Mouse (Mus musculus) intestine, embryonic 14.5 days (tissue): Measurements from ENCODE around the gene Elovl6. TPM values are rescaled to one million over a fixed set of nuclear protein-coding genes. Genes with fewer than 3 reads are reported as not detected.

Experiments used
- ATAC-seq: fragments of 200-750 bp; cut with Nextera tagmentation; replicated peaks from 2 replicates; pipeline ENCODE4 v1.8.0; 2017; ENCODE audit warnings: low read depth, moderate number of reproducible peaks, moderate TSS enrichment, moderate library complexity; ENCODE audit not compliant: low FRiP score, low TSS enrichment
- DNase-seq: peaks from one replicate; pipeline ENCODE4 v3.0.0-alpha.2; 2018; ENCODE audit warnings: low spot score
- H3K27ac ChIP-seq: fragments of 300-500 bp; sonication (generic); 2 replicates; pipeline ENCODE4 v1.5.1; 2014; ENCODE audit warnings: low read depth, mild to moderate bottlenecking, control low read depth
- H3K27me3 ChIP-seq: fragments of 300-500 bp; sonication (generic); replicated peaks from 2 replicates; pipeline ENCODE4 v1.6.1; 2014; ENCODE audit warnings: low read length, control low read depth; ENCODE audit not compliant: control insufficient read depth, insufficient read depth
- H3K36me3 ChIP-seq: fragments of 300-500 bp; sonication (generic); 2 replicates; pipeline ENCODE4 v1.6.1; 2014; ENCODE audit warnings: low read length, control low read depth; ENCODE audit not compliant: control insufficient read depth, insufficient read depth
- H3K4me1 ChIP-seq: fragments of 300-500 bp; sonication (generic); replicated peaks from 2 replicates; pipeline ENCODE4 v1.6.1; 2014; ENCODE audit warnings: low read length, control low read depth, mixed read lengths; ENCODE audit not compliant: control insufficient read depth, insufficient read depth
- H3K4me2 ChIP-seq: fragments of 300-500 bp; sonication (generic); 2 replicates; pipeline ENCODE4 v1.6.1; 2014; ENCODE audit warnings: low read length
- H3K4me3 ChIP-seq: fragments of 300-500 bp; sonication (generic); 2 replicates; pipeline ENCODE4 v1.5.1; 2014; ENCODE audit warnings: low read depth, low read length, control low read depth, mixed read lengths
- H3K9ac ChIP-seq: fragments of 300-500 bp; sonication (generic); 2 replicates; pipeline ENCODE4 v1.6.1; 2014; ENCODE audit warnings: mild to moderate bottlenecking, low read length
- H3K9me3 ChIP-seq: fragments of 300-500 bp; sonication (generic); 2 replicates; pipeline ENCODE4 v1.6.1; 2016; ENCODE audit warnings: low read length, control low read depth; ENCODE audit not compliant: control insufficient read depth
- WGBS: fragments of 180-500 bp; shearing (Covaris S2); extraction: QIAGEN DNeasy Blood & Tissue Kit; methylation state at CpG from one replicate; pipeline ENCODE4 v1.1.7; 2014; 5-methylcytosine and 5-hydroxymethylcytosine counted together
- polyA plus RNA-seq: library from polyadenylated mRNA; unstranded; fragments of >200 nt; fragmentation: Nextera tagmentation; extraction: Ambion mirVana; gene quantifications from 2 replicates; pipeline ENCODE4 v1.2.1, GENCODE M21; 2014

Elovl6 gene
- polyA plus RNA-seq, 1 experiment from 2014 or later: 53.4 TPM

DNA sequence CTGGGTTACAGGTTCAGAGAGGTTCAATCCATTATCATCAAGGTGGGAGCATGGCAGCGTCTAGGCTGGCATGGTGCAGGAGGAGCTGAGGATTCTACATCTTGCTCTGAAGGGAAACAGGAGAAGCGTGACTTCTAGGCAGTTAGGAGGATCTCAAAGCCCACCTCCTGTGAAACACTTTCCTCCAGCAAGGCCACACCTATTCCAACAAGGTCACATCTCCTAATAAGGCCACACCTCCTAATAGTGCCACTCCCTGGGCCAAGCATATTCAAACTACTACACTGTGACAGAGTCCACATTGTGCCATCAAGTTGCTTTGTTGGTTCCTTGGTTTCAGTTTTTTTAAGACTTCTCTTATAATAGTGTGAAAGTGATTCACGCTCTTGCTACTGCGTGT lies 42.9 kb downstream of the Elovl6 start:
- Histone ChIP-seq H3K36me3 (peaks cover 15% of the 10 kb centered on the region; the same call in 1 of the 2 replicates), H3K4me3 (no peak overlapping the region), H3K4me1 (no peaks in the 10 kb centered on the region), H3K27me3 (no peaks in the 10 kb centered on the region), H3K9me3 (no peaks in the 10 kb centered on the region), H3K27ac (no peak overlapping the region), H3K4me2 (no peak overlapping the region), H3K9ac (no peak overlapping the region)
- ATAC-seq: no peak
- no peak for DNase-seq
- WGBS: 98% methylated on average over 4 of the region's 4 CpGs

DNA sequence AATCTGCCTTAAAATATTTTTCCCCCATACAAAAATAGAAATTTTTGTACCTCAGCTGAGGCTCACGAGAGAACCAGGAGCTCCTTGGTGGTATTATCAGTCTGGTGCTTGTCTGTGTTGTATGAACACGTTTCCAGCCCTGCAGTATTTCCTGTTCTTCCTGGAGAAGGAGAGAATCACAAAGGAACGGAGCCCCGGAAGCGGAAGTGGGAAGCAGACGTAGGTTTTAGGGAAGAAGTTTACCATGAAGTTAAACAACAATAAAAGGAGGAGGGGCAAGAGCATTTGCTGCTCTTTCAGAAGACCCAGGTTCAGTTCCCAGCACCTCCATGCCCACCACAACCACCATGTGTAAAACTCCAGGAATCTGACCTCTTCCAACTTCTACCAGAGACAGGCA lies 44.4 kb downstream of the Elovl6 start:
- H3K27ac ChIP-seq: no peak overlapping the region
- ATAC-seq (no peak), DNase-seq (no peak)
- H3K4me3 ChIP-seq: no peak overlapping the region
- no peak overlapping the region for H3K9ac ChIP-seq
- no peaks in the 10 kb centered on the region for H3K9me3 ChIP-seq
- 91% methylated on average over 6 of the region's 6 CpGs for WGBS
- no peaks in the 10 kb centered on the region for H3K27me3 ChIP-seq
- H3K4me1 ChIP-seq: no peaks in the 10 kb centered on the region
- H3K4me2 ChIP-seq: no peak overlapping the region
- 0 out of 2 replicates have a peak, but pooled peaks cover 4% of the 10 kb centered on the region for H3K36me3 ChIP-seq

DNA sequence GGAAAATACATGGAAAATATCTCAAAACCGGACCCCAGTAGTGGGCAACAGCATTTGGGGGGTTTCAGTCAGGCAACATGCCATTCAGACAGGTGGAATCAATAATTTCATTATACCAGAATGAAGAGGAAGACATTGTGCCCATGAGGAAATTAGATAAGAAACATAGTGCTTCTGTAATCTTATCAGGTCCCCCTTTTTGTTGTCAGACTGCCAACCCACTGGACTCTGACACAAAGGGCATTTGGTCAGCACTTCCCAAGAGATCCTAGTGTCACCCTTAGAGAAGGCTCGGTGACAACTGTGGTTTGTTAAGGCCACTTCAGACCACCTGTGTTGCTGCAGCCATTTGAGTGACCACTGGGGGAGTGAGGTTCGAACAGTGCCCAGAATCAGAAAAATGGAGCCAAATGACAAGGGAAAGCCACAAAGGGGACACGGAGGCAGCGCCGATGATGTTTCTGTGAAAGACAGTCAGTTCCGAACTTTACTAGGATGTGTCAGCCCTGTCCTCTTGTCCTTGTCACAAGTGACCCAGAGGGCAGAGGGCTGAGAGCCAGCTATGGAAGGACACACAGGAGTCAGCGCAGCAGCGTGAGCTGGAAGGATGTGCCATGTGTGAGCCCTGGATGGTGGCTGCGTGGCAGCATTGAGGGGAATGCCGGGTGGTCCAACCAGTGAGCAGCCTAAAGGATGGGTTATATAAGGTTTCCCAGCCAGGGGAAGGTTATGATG lies 46.8 kb downstream of the Elovl6 start:
- H3K36me3 ChIP-seq: 0 out of 2 replicates have a peak, but pooled peaks cover 4% of the 10 kb centered on the region
- H3K9ac ChIP-seq: no peak overlapping the region
- ATAC-seq: no peak
- no peaks in the 10 kb centered on the region for H3K27me3 ChIP-seq
- H3K27ac ChIP-seq: no peak overlapping the region
- H3K4me3 ChIP-seq: no peak overlapping the region
- H3K4me1 ChIP-seq: no peaks in the 10 kb centered on the region
- H3K9me3 ChIP-seq: no peaks in the 10 kb centered on the region
- 93% methylated on average over 11 of the region's 11 CpGs for WGBS
- DNase-seq: no peak
- no peak overlapping the region for H3K4me2 ChIP-seq

DNA sequence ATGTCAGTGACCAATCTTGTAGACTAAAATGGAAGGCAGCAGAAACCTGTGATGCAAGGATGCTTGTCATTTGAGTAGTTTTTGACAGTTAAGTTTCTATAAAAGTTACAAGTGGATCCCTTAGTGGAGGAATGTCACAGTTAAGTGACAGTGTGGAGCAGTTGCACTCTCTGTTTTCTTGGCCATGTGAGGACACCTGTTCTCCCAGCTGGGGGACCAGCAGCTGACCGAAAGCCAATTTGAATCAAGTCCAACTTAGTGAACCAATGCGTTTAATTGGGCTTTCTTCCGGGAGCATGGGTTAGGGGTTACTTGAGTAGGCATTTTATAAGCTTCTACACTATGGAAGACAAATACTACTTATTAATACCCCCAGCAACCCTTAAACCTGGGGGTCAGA lies 48.9 kb downstream of the Elovl6 start:
- no peak overlapping the region for H3K27ac ChIP-seq
- no peaks in the 10 kb centered on the region for H3K4me1 ChIP-seq
- 0 out of 2 replicates have a peak, but pooled peaks cover 4% of the 10 kb centered on the region for H3K36me3 ChIP-seq
- H3K9me3 ChIP-seq: no peaks in the 10 kb centered on the region
- no peak overlapping the region for H3K4me2 ChIP-seq
- H3K9ac ChIP-seq: no peak overlapping the region
- WGBS: 87% methylated on average over 3 of the region's 3 CpGs
- H3K27me3 ChIP-seq: no peaks in the 10 kb centered on the region
- DNase-seq (no peak), ATAC-seq (no peak)
- no peak overlapping the region for H3K4me3 ChIP-seq

DNA sequence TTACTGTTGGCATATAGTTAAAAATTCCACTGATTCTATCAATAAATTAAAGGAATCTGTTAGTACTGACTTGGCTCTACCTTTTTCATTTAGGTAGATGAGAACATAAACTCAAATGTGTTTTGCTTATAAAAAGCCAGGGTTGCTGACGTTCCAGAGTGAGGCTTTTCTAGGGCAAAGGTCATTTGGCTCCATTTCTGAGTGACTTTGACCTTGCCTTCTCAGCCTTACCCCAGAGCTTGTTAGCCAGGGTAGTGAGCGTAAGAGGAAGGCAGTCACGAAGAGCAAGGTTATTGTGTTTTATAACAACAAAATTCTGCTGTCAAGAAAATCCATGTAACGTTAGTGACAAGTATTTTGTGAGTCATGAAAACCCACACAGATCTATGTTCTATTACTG lies 50.3 kb downstream of the Elovl6 start:
- Histone ChIP-seq H3K36me3 (peaks cover 4% of the 10 kb centered on the region; the same call in 1 of the 2 replicates), H3K4me1 (no peaks in the 10 kb centered on the region), H3K9me3 (no peaks in the 10 kb centered on the region), H3K27me3 (no peaks in the 10 kb centered on the region), H3K4me3 (no peak overlapping the region), H3K4me2 (no peak overlapping the region), H3K27ac (no peak overlapping the region), H3K9ac (no peak overlapping the region)
- WGBS: 59% methylated on average over 4 of the region's 4 CpGs
- ATAC-seq: no peak
- DNase-seq: no peak

DNA sequence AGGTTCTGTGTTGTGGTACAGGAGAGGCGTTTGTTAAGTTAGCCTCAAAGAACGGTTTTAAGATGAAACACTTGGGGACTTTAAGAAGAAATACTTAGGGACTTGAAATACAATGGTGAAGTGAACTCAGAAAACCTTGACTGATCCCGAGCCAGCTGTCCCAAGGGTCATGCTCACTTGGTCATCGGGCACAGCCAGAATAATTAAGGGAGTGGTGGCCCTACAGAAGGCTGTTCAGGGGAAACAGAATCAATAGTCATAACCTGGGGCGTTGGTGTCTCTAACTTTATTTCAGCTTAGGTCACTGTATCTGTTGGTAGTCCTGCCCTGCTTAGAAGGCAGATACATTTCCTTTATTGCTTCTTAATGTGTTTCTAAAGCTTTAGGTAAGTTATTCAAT lies 51.1 kb downstream of the Elovl6 start:
- ATAC-seq (no peak), DNase-seq (no peak)
- Histone ChIP-seq H3K36me3 (peaks cover 4% of the 10 kb centered on the region; the same call in 1 of the 2 replicates), H3K4me1 (no peaks in the 10 kb centered on the region), H3K9ac (no peak overlapping the region), H3K4me2 (no peak overlapping the region), H3K4me3 (no peak overlapping the region), H3K27me3 (no peaks in the 10 kb centered on the region), H3K9me3 (no peaks in the 10 kb centered on the region), H3K27ac (no peak overlapping the region)
- 83% methylated on average over 5 of the region's 5 CpGs for WGBS

DNA sequence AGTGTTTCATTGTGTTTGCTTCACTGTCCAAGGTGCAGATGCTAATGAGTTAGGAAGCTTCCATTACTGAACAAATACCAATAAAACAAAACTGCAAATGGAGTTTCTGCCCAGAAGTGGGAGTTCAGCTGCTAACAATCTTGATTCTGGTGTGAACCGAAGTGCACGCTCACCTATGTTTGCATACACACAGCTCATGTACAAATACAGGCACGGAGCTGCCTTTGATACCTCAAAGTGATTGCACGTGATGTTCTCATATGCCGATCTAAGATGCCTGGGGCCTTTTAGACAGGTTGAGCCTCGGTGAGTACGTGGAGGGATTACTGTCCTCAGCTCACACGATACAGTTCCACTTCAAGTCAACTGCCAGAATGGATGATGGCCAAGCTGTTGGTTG lies 55.8 kb downstream of the Elovl6 start:
- ATAC-seq (no peak), DNase-seq (no peak)
- no peaks in the 10 kb centered on the region for H3K9me3 ChIP-seq
- H3K27me3 ChIP-seq: no peaks in the 10 kb centered on the region
- 92% methylated on average over 8 of the region's 8 CpGs for WGBS
- H3K9ac ChIP-seq: no peak overlapping the region
- no peaks in the 10 kb centered on the region; the same call in 1 of the 2 replicates for H3K36me3 ChIP-seq
- H3K4me3 ChIP-seq: no peak overlapping the region
- H3K4me2 ChIP-seq: no peak overlapping the region
- H3K27ac ChIP-seq: no peak overlapping the region
- no peaks in the 10 kb centered on the region for H3K4me1 ChIP-seq

DNA sequence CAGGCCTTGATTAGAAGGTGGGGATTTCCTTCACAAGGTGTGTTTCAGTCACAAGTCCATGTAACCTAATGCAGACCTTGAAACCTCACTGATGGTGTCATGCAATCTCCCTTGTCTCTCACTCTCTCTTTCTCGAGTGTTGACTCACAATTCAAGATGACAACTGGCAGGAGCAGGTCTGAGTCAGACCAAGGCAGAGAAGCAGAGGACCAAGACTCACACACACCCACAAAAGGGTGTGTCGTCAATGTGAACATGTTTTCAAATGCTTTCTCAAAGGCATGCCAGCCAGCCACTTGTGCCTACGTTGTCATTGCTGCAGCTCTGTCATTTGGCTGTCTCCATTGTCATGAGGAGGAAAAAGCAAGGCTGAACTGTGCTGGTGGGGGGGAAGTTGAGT lies 56.6 kb downstream of the Elovl6 start:
- no peaks in the 10 kb centered on the region for H3K4me1 ChIP-seq
- H3K4me3 ChIP-seq: no peak overlapping the region
- no peaks in the 10 kb centered on the region for H3K27me3 ChIP-seq
- H3K36me3 ChIP-seq: no peaks in the 10 kb centered on the region; the same call in 1 of the 2 replicates
- no peak overlapping the region for H3K9ac ChIP-seq
- H3K27ac ChIP-seq: no peak overlapping the region
- H3K9me3 ChIP-seq: no peaks in the 10 kb centered on the region
- DNase-seq (no peak), ATAC-seq (no peak)
- WGBS: 77% methylated on average over 3 of the region's 3 CpGs
- H3K4me2 ChIP-seq: no peak overlapping the region

DNA sequence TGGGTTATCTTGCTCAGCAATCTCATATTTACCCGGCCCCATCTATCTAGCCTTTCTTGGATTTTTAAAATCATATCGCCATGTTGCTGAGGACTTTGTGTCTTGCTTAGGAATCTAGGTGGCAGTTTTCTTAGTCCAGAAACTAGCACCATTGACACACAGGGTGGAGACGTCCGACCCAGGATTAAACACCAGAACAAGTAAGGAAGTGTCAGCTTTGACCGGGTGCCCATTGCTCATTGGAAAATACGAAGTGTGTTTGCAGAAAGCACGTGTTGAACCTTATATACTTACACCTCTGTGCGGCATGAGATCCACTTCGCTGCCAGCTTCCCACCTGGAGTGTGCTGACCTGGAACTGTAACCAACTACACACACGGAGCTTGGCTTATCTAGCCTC lies 57.5 kb downstream of the Elovl6 start:
- no peaks in the 10 kb centered on the region; the same call in 1 of the 2 replicates for H3K36me3 ChIP-seq
- no peak overlapping the region for H3K27ac ChIP-seq
- no peak overlapping the region for H3K9ac ChIP-seq
- H3K9me3 ChIP-seq: no peaks in the 10 kb centered on the region
- H3K27me3 ChIP-seq: no peaks in the 10 kb centered on the region
- DNase-seq (no peak), ATAC-seq (no peak)
- H3K4me2 ChIP-seq: no peak overlapping the region
- no peak overlapping the region for H3K4me3 ChIP-seq
- no peaks in the 10 kb centered on the region for H3K4me1 ChIP-seq
- 89% methylated on average over 10 of the region's 10 CpGs for WGBS
